Mouse (Mus musculus) lung, embryonic 14.5 days (tissue): Measurements from ENCODE around the gene Klhl41. TPM values are rescaled to one million over a fixed set of nuclear protein-coding genes. Genes with fewer than 3 reads are reported as not detected.
A peak's percentile ranks its signal among the peaks of the same experiment; 100 is the strongest.

Experiments
- ATAC-seq: fragments of 200-750 bp; cut with Nextera tagmentation; 2 replicates; pipeline ENCODE4 v1.8.0; 2017; ENCODE audit warnings: mild to moderate bottlenecking, moderate TSS enrichment, moderate library complexity; ENCODE audit not compliant: insufficient read depth
- DNase-seq: peaks from one replicate; pipeline ENCODE4 v3.0.0-alpha.2; 2015
- H3K27ac ChIP-seq: fragments of 300-500 bp; sonication (generic); 2 replicates; pipeline ENCODE4 v1.5.1; 2014; ENCODE audit warnings: low read depth, mild to moderate bottlenecking, moderate library complexity
- H3K27me3 ChIP-seq: fragments of 300-500 bp; sonication (generic); 2 replicates; pipeline ENCODE4 v1.6.1; 2014; ENCODE audit warnings: low read length, control low read depth; ENCODE audit not compliant: insufficient read depth
- H3K36me3 ChIP-seq: fragments of 300-500 bp; sonication (generic); 2 replicates; pipeline ENCODE4 v1.6.1; 2014; ENCODE audit warnings: control low read depth; ENCODE audit not compliant: insufficient read depth
- H3K4me1 ChIP-seq: fragments of 300-500 bp; sonication (generic); 2 replicates; pipeline ENCODE4 v1.6.1; 2014; ENCODE audit warnings: antibody characterized with exemption, control low read depth; ENCODE audit not compliant: insufficient read depth
- H3K4me2 ChIP-seq: fragments of 300-500 bp; sonication (generic); 2 replicates; pipeline ENCODE4 v1.6.1; 2014; ENCODE audit warnings: mild to moderate bottlenecking
- H3K4me3 ChIP-seq: fragments of 300-500 bp; sonication (generic); 2 replicates; pipeline ENCODE4 v1.5.1; 2014; ENCODE audit warnings: low read depth, low read length
- H3K9ac ChIP-seq: fragments of 300-500 bp; sonication (generic); 2 replicates; pipeline ENCODE4 v1.6.1; 2014
- H3K9me3 ChIP-seq: fragments of 300-500 bp; sonication (generic); 2 replicates; pipeline ENCODE4 v1.6.1; 2016; ENCODE audit warnings: low read depth, low read length, control low read depth
- CTCF ChIP-seq: IDR thresholded peaks from 2 replicates; pipeline ENCODE4 v1.5.1; 2016; ENCODE audit warnings: antibody characterized with exemption, low read depth
- WGBS: fragments of 180-500 bp; shearing (Covaris S2); extraction: QIAGEN DNeasy Blood & Tissue Kit; methylation state at CpG from one replicate; pipeline ENCODE4 v1.1.7; 2014; 5-methylcytosine and 5-hydroxymethylcytosine counted together
- polyA plus RNA-seq: library from polyadenylated mRNA; unstranded; fragments of >200 nt; fragmentation: Nextera tagmentation; extraction: Ambion mirVana; gene quantifications from 2 replicates; pipeline ENCODE4 v1.2.1, GENCODE M21; 2014

Gene Klhl41
- polyA plus RNA-seq, 1 experiment from 2014 or later = 0.13 TPM

- Histone ChIP-seq H3K9me3 (no peaks in the 10 kb centered on the region), H3K9ac (no peak overlapping the region), H3K27ac (no peak overlapping the region), H3K4me2 (no peak overlapping the region), H3K4me3 (no peak overlapping the region), H3K27me3 (no peaks in the 10 kb centered on the region), H3K4me1 (no peaks in the 10 kb centered on the region), H3K36me3 (peaks cover 12% of the 10 kb centered on the region; the same call in 1 of the 2 replicates)
- no peak for TF ChIP-seq CTCF
- ATAC-seq (no peak), DNase-seq (no peak)
- 76% methylated on average over 13 of the region's 13 CpGs for WGBS
These were observed 13.3 kb downstream of the Klhl41 start for GRCm38 (mm10) chr2:69683036-69683805.

- WGBS = 91% methylated on average over 3 of the region's 3 CpGs
- no peak for ATAC-seq
- Histone ChIP-seq H3K4me3 (no peak overlapping the region), H3K4me2 (no peak overlapping the region), H3K36me3 (peaks cover 12% of the 10 kb centered on the region; the same call in 1 of the 2 replicates), H3K9ac (no peak overlapping the region), H3K27me3 (no peaks in the 10 kb centered on the region), H3K27ac (no peak overlapping the region), H3K4me1 (no peaks in the 10 kb centered on the region), H3K9me3 (no peaks in the 10 kb centered on the region)
- DNase-seq = no peak
- no peak for TF ChIP-seq CTCF
These were observed 14.6 kb downstream of the Klhl41 start for GRCm38 (mm10) chr2:69684488-69684887.

DNA sequence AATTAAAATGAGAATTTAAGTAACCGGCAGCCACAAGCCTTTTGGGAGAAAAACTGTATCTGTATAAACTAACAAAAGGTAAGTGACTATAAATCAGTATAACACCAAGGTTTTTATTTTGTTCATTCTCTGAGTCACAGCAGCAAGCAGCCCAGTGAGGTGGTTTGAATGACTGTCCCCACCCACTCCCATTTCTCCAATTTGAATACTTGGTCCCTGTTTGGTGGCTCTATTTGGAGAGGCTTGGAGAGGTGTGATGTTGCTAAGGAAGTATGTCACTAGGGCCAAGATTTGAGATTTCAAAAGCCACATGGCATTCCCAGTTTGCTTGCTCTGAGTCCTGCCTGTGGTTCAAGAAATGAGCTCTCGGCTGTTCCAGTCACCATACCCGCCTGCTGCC, 20.3 kb downstream of the Klhl41 start:
- Histone ChIP-seq H3K4me2 (no peak overlapping the region), H3K9me3 (no peaks in the 10 kb centered on the region), H3K9ac (no peak overlapping the region), H3K27ac (no peak overlapping the region), H3K36me3 (peaks cover 50% of the 10 kb centered on the region), H3K27me3 (no peaks in the 10 kb centered on the region), H3K4me1 (no peaks in the 10 kb centered on the region), H3K4me3 (no peak overlapping the region)
- no peak for ATAC-seq
- no peak for TF ChIP-seq CTCF
- WGBS = 90% methylated on average over 3 of the region's 3 CpGs
- DNase-seq = no peak

- no peak; the same call in 1 of the 2 replicates for ATAC-seq
- 68% methylated on average over 6 of the region's 6 CpGs for WGBS
- H3K4me1 ChIP-seq = no peaks in the 10 kb centered on the region
- H3K27ac ChIP-seq = no peak overlapping the region
- TF ChIP-seq CTCF = no peak
- no peaks in the 10 kb centered on the region for H3K9me3 ChIP-seq
- no peak overlapping the region for H3K9ac ChIP-seq
- no peak overlapping the region for H3K4me3 ChIP-seq
- peaks cover 50% of the 10 kb centered on the region for H3K36me3 ChIP-seq
- no peak for DNase-seq
- H3K4me2 ChIP-seq = no peak overlapping the region
- no peaks in the 10 kb centered on the region for H3K27me3 ChIP-seq
These were observed 20.9 kb downstream of the Klhl41 start for GRCm38 (mm10) chr2:69690843-69691242.

- ATAC-seq (no peak), DNase-seq (no peak)
- no peaks in the 10 kb centered on the region for H3K9me3 ChIP-seq
- H3K4me3 ChIP-seq = no peak overlapping the region
- no peak overlapping the region for H3K9ac ChIP-seq
- H3K27me3 ChIP-seq = no peaks in the 10 kb centered on the region
- H3K36me3 ChIP-seq = peaks cover 42% of the 10 kb centered on the region
- no peaks in the 10 kb centered on the region for H3K4me1 ChIP-seq
- TF ChIP-seq CTCF = peak; percentile 30
- H3K4me2 ChIP-seq = no peak overlapping the region
- no peak overlapping the region for H3K27ac ChIP-seq
- WGBS = 91% methylated on average over 11 of the region's 11 CpGs
These were observed 23.6 kb downstream of the Klhl41 start for GRCm38 (mm10) chr2:69693501-69693900.

DNA sequence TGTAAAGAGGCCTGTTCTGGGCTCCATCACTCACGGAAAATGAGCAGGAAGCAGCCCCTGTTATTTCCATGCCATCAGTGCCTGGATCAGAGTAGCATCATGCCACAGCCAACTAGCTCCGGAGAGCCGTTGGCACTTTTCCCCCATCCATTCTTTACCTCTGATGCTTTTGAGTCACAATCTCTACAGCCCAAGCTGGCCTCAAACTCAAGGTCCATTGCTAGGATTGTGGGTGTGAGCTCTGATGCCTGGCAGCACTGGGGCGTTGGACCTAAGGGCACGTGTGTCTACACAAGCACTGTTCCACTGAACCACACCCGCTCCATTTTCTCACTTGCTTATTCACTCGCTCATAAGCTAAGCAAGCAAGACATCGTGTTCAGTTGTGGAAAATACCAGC, 30.5 kb downstream of the Klhl41 start:
- H3K9ac ChIP-seq = no peak overlapping the region
- peaks cover 36% of the 10 kb centered on the region; the same call in 1 of the 2 replicates for H3K36me3 ChIP-seq
- H3K9me3 ChIP-seq = no peaks in the 10 kb centered on the region
- H3K4me3 ChIP-seq = no peak overlapping the region
- no peak overlapping the region for H3K4me2 ChIP-seq
- H3K27ac ChIP-seq = no peak overlapping the region
- DNase-seq (no peak), ATAC-seq (no peak)
- H3K4me1 ChIP-seq = no peaks in the 10 kb centered on the region
- WGBS = 89% methylated on average over 8 of the region's 8 CpGs
- TF ChIP-seq CTCF = no peak
- H3K27me3 ChIP-seq = no peaks in the 10 kb centered on the region

- Histone ChIP-seq H3K27me3 (no peaks in the 10 kb centered on the region), H3K4me3 (peak overlapping the region; percentile 77; the same call in 1 of the 2 replicates), H3K9me3 (no peaks in the 10 kb centered on the region), H3K27ac (no peak overlapping the region), H3K36me3 (peaks cover 3% of the 10 kb centered on the region; the same call in 1 of the 2 replicates), H3K4me2 (peak overlapping the region; percentile 72; the same call in 1 of the 2 replicates), H3K9ac (no peak overlapping the region), H3K4me1 (no peaks in the 10 kb centered on the region)
- 86% methylated on average over 14 of the region's 14 CpGs for WGBS
- no peak for ATAC-seq
- TF ChIP-seq CTCF = no peak
- no peak for DNase-seq
These were observed 42.3 kb downstream of the Klhl41 start for GRCm38 (mm10) chr2:69712171-69712570.
